Mouse (Mus musculus) liver, embryonic 14.5 days (tissue): Measurements from ENCODE around the gene Bnipl. TPM values are rescaled to one million over a fixed set of nuclear protein-coding genes. Genes with fewer than 3 reads are reported as not detected.

ENCODE experiments used
- ATAC-seq: fragments of 200-750 bp; cut with Nextera tagmentation; 2 replicates; pipeline ENCODE4 v1.8.0; 2017; ENCODE audit warnings: moderate number of reproducible peaks, mild to moderate bottlenecking, moderate library complexity; ENCODE audit not compliant: insufficient read depth
- DNase-seq, 3 experiments: peaks; one replicate each; pipeline ENCODE4 v3.0.0-alpha.2; 2012 to 2013; ENCODE audit warnings: low read depth in 3 of 3, low spot score in 3 of 3
- H3K27ac ChIP-seq: fragments of 300-500 bp; sonication (generic); 2 replicates; pipeline ENCODE4 v1.5.1; 2014; ENCODE audit warnings: moderate library complexity, mild to moderate bottlenecking, control low read depth, inconsistent platforms
- H3K27me3 ChIP-seq: fragments of 300-500 bp; sonication (generic); 2 replicates; pipeline ENCODE4 v1.6.1; 2014; ENCODE audit warnings: mild to moderate bottlenecking, low read length, moderate library complexity; ENCODE audit not compliant: control insufficient read depth, insufficient read depth
- H3K36me3 ChIP-seq: fragments of 300-500 bp; sonication (generic); replicated peaks from 2 replicates; pipeline ENCODE4 v1.6.1; 2014; ENCODE audit warnings: low read depth; ENCODE audit not compliant: control insufficient read depth, insufficient read depth
- H3K4me1 ChIP-seq, 2 experiments: fragments of 200-500 bp in 1 of 2; fragments of 300-500 bp in 1 of 2; sonication (generic) in 1 of 2; replicated peaks; 2 replicates each; pipeline ENCODE4 v1.6.1; 2012 to 2014; ENCODE audit warnings: antibody characterized with exemption in 1 of 2, inconsistent platforms in 1 of 2, low read length in 1 of 2; ENCODE audit not compliant: control insufficient read depth in 2 of 2, insufficient read depth in 2 of 2
- H3K4me2 ChIP-seq: fragments of 300-500 bp; sonication (generic); 2 replicates; pipeline ENCODE4 v1.6.1; 2014; ENCODE audit warnings: low read depth, mild to moderate bottlenecking, control low read depth, moderate library complexity
- H3K4me3 ChIP-seq, 2 experiments: fragments of 200-500 bp in 1 of 2; fragments of 300-500 bp in 1 of 2; sonication (generic) in 1 of 2; 2 replicates each; pipeline ENCODE4 v1.5.1; 2012 to 2014; ENCODE audit warnings: low read depth in 2 of 2, low read length in 2 of 2, mild to moderate bottlenecking in 2 of 2, control low read depth in 1 of 2, inconsistent platforms in 1 of 2, moderate library complexity in 1 of 2; ENCODE audit not compliant: insufficient read depth in 1 of 2
- H3K9ac ChIP-seq: fragments of 300-500 bp; sonication (generic); replicated peaks from 2 replicates; pipeline ENCODE4 v1.6.1; 2014; ENCODE audit warnings: mild to moderate bottlenecking, control low read depth, moderate library complexity
- H3K9me3 ChIP-seq: fragments of 300-500 bp; sonication (generic); 2 replicates; pipeline ENCODE4 v1.6.1; 2016; ENCODE audit warnings: low read length, mixed read lengths; ENCODE audit not compliant: control insufficient read depth
- CTCF ChIP-seq: IDR thresholded peaks from 2 replicates; pipeline ENCODE4 v1.5.1; 2016; ENCODE audit warnings: antibody characterized with exemption, low read depth, control low read depth
- EP300 ChIP-seq: IDR thresholded peaks from 2 replicates; pipeline ENCODE4 v1.6.1; 2016; ENCODE audit warnings: antibody characterized with exemption, low read depth
- WGBS: fragments of 180-500 bp; shearing (Covaris S2); extraction: QIAGEN DNeasy Blood & Tissue Kit; methylation state at CpG from one replicate; pipeline ENCODE4 v1.1.7; 2014; ENCODE audit not compliant: insufficient replicate concordance; 5-methylcytosine and 5-hydroxymethylcytosine counted together
- polyA plus RNA-seq, 2 experiments: library from polyadenylated mRNA; depleted of rRNA in 1 of 2; stranded (reverse) in 1 of 2; unstranded in 1 of 2; fragments of >200 nt; fragmentation: Nextera tagmentation in 1 of 2; extraction: Ambion mirVana in 1 of 2; gene quantifications; 2 replicates each; pipeline versions ENCODE4 v1.2.1 to v1.2.3; 2012 to 2014

The Bnipl gene
- polyA plus RNA-seq, 2 experiments, result 0.04 TPM; not detected in 1

DNA sequence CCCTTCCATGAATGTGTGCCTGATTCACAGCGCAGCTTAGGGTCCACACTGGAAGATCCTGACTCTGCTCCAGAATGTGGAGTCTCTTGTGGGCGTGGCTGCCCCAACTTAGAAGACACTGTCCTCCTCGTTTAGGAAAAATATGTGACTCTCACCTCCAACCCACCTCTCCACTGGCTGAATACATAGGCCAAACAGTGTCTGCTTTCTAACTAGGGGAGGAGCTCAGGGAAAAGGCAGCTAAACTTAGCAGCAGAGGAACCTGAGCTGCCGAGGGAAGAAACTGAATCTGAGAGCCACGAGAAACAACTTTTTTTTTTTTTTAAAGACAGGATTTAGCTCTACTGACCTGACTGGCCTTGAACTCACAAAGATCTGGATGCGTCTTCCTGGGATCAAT lies 24.2 kb upstream of the Bnipl start:
- ATAC-seq (no peak), DNase-seq (no peak)
- H3K4me2 ChIP-seq, result no peak overlapping the region
- H3K27me3 ChIP-seq, result no peaks in the 10 kb centered on the region
- no peaks in the 10 kb centered on the region for H3K36me3 ChIP-seq
- no peak overlapping the region for H3K27ac ChIP-seq
- peaks cover 13 to 25% of the 10 kb centered on the region in 2 experiments for H3K4me1 ChIP-seq
- no peak overlapping the region for H3K9ac ChIP-seq
- H3K9me3 ChIP-seq, result no peaks in the 10 kb centered on the region
- no peak overlapping the region for H3K4me3 ChIP-seq
- WGBS, result 51% methylated on average over 6 of the region's 6 CpGs
- no peak for TF ChIP-seq EP300
- TF ChIP-seq CTCF, result no peak

DNA sequence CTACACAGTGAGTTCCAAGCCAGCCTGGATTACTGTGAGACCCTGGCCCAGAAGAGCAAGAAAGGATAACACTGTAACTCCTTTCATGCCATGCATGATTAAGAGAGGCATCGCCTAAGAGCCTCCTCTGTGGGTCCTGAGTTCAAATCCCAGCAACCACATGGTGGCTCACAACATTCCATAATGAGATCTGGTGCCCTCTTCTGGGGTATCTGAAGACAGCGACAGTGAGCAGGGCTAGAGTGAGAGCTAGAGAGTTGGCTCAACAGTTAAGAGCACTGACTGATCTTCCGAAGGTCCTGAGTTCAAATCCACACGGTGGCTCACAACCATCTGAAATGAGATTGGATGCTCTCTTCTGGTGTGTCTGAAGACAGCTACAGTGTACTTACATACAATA lies 23.5 kb upstream of the Bnipl start:
- H3K27me3 ChIP-seq, result no peaks in the 10 kb centered on the region
- no peaks in the 10 kb centered on the region for H3K36me3 ChIP-seq
- DNase-seq (no peak), ATAC-seq (no peak)
- no peak overlapping the region for H3K9ac ChIP-seq
- TF ChIP-seq EP300 (no peak), CTCF (peak; percentile 43)
- H3K27ac ChIP-seq, result no peak overlapping the region
- no peaks in the 10 kb centered on the region for H3K9me3 ChIP-seq
- H3K4me3 ChIP-seq, result no peak overlapping the region
- H3K4me2 ChIP-seq, result no peak overlapping the region
- H3K4me1 ChIP-seq, result peaks cover 8 to 20% of the 10 kb centered on the region in 2 experiments
- WGBS, result 84% methylated on average over 4 of the region's 4 CpGs

DNA sequence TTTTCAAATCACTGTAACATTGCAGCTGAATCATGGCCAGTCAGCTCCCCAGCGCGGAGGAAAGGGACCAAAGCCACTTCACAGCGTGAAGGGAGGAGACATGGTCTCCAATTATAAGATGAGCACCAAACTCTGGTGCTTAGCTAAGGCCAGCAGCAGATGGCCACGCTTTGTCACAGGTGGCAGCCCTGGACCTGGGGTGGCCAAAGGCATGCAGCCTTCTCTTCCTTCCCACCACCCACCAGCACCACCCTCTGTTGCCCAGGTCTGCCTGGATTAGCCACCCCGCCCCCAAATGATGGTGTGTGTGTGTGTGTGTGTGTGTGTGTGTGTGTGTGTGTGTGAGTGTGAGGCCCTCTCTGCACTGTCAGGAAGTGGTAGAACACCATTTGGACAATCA lies 22.5 kb upstream of the Bnipl start:
- Histone ChIP-seq H3K27ac (no peak overlapping the region), H3K4me3 (no peak overlapping the region), H3K9me3 (no peaks in the 10 kb centered on the region), H3K9ac (no peak overlapping the region), H3K4me2 (no peak overlapping the region), H3K36me3 (no peaks in the 10 kb centered on the region), H3K27me3 (no peaks in the 10 kb centered on the region), H3K4me1 (peaks cover 8 to 18% of the 10 kb centered on the region in 2 experiments)
- TF ChIP-seq CTCF (no peak), EP300 (no peak)
- WGBS, result 69% methylated on average over 5 of the region's 5 CpGs
- DNase-seq (no peak), ATAC-seq (no peak)

DNA sequence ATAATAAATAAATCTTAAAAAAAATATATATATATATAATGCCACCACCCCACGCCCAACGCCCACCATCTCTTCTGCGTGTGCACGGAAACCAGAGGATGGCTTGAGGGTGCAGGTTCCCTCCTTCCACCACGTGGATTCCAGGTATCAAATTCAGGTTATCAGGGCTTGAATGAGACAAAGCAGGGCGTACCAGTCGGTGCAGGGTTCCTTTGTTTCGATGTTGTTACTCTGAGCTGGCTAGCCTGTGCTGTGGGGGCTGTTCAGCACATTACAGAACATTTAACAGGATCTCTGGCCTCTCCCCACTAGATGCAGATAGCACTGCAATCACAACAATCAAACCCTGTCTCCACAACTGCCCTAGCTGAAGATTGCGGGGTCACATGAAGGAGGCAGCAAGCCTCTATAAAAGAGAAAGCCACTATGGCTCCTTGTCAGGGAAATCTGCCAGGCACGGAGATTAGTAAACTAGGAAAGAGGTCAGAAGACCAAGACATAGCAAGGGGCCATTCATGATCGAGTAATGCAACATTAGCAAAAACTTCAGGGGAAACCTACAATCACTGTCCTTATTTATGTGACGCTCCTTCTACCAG lies 19.9 kb upstream of the Bnipl start:
- no peak overlapping the region for H3K4me3 ChIP-seq
- ATAC-seq (no peak), DNase-seq (no peak)
- H3K36me3 ChIP-seq, result no peaks in the 10 kb centered on the region; the same call in 1 of the 2 replicates
- WGBS, result 75% methylated on average over 12 of the region's 12 CpGs
- peaks cover 3 to 5% of the 10 kb centered on the region in 2 experiments for H3K4me1 ChIP-seq
- no peak overlapping the region for H3K27ac ChIP-seq
- TF ChIP-seq EP300 (no peak), CTCF (no peak)
- no peaks in the 10 kb centered on the region for H3K27me3 ChIP-seq
- no peaks in the 10 kb centered on the region for H3K9me3 ChIP-seq
- H3K9ac ChIP-seq, result no peak overlapping the region
- H3K4me2 ChIP-seq, result no peak overlapping the region

DNA sequence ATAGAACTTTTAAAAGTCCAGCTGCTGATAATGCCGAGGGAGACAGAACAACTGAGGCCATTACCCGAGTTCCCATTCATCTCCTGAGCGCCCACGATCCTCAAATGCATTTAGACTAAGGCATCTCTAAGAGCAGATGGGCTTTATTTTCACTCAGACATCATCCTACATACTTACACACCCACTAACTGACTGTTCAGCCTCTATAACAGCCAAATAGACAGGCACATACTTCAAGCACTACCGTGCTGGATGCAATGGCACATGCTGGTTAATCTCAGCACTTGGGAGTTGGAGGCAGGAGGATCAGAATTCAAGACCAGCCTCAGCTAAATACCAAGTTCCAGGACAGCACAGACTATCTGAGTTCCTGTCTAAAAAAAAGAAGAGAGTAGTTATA lies 18.8 kb upstream of the Bnipl start:
- H3K4me2 ChIP-seq, result no peak overlapping the region
- no peaks in the 10 kb centered on the region; the same call in 1 of the 2 replicates for H3K36me3 ChIP-seq
- no peak for ATAC-seq
- no peak for TF ChIP-seq CTCF
- TF ChIP-seq EP300, result no peak
- H3K27ac ChIP-seq, result no peak overlapping the region
- no peaks in the 10 kb centered on the region for H3K27me3 ChIP-seq
- DNase-seq, result no peak
- 83% methylated on average over 5 of the region's 5 CpGs for WGBS
- no peak overlapping the region for H3K4me3 ChIP-seq
- H3K9ac ChIP-seq, result no peak overlapping the region
- no peaks in the 10 kb centered on the region; a peak in 1 of 4 replicates for H3K4me1 ChIP-seq
- H3K9me3 ChIP-seq, result no peaks in the 10 kb centered on the region
